Mouse (Mus musculus) intestine, embryonic 14.5 days (tissue): ENCODE results near the gene Lsm6. TPM values are rescaled to one million over a fixed set of nuclear protein-coding genes. Genes with fewer than 3 reads are reported as not detected.

ENCODE experiments used
- ATAC-seq: fragments of 200-750 bp; cut with Nextera tagmentation; replicated peaks from 2 replicates; pipeline ENCODE4 v1.8.0; 2017; ENCODE audit warnings: low read depth, moderate number of reproducible peaks, moderate TSS enrichment, moderate library complexity; ENCODE audit not compliant: low FRiP score, low TSS enrichment
- DNase-seq: peaks from one replicate; pipeline ENCODE4 v3.0.0-alpha.2; 2018; ENCODE audit warnings: low spot score
- H3K27ac ChIP-seq: fragments of 300-500 bp; sonication (generic); 2 replicates; pipeline ENCODE4 v1.5.1; 2014; ENCODE audit warnings: low read depth, mild to moderate bottlenecking, control low read depth
- H3K27me3 ChIP-seq: fragments of 300-500 bp; sonication (generic); replicated peaks from 2 replicates; pipeline ENCODE4 v1.6.1; 2014; ENCODE audit warnings: low read length, control low read depth; ENCODE audit not compliant: control insufficient read depth, insufficient read depth
- H3K36me3 ChIP-seq: fragments of 300-500 bp; sonication (generic); 2 replicates; pipeline ENCODE4 v1.6.1; 2014; ENCODE audit warnings: low read length, control low read depth; ENCODE audit not compliant: control insufficient read depth, insufficient read depth
- H3K4me1 ChIP-seq: fragments of 300-500 bp; sonication (generic); replicated peaks from 2 replicates; pipeline ENCODE4 v1.6.1; 2014; ENCODE audit warnings: low read length, control low read depth, mixed read lengths; ENCODE audit not compliant: control insufficient read depth, insufficient read depth
- H3K4me2 ChIP-seq: fragments of 300-500 bp; sonication (generic); 2 replicates; pipeline ENCODE4 v1.6.1; 2014; ENCODE audit warnings: low read length
- H3K4me3 ChIP-seq: fragments of 300-500 bp; sonication (generic); 2 replicates; pipeline ENCODE4 v1.5.1; 2014; ENCODE audit warnings: low read depth, low read length, control low read depth, mixed read lengths
- H3K9ac ChIP-seq: fragments of 300-500 bp; sonication (generic); 2 replicates; pipeline ENCODE4 v1.6.1; 2014; ENCODE audit warnings: mild to moderate bottlenecking, low read length
- H3K9me3 ChIP-seq: fragments of 300-500 bp; sonication (generic); 2 replicates; pipeline ENCODE4 v1.6.1; 2016; ENCODE audit warnings: low read length, control low read depth; ENCODE audit not compliant: control insufficient read depth
- WGBS: fragments of 180-500 bp; shearing (Covaris S2); extraction: QIAGEN DNeasy Blood & Tissue Kit; methylation state at CpG from one replicate; pipeline ENCODE4 v1.1.7; 2014; 5-methylcytosine and 5-hydroxymethylcytosine counted together
- polyA plus RNA-seq: library from polyadenylated mRNA; unstranded; fragments of >200 nt; fragmentation: Nextera tagmentation; extraction: Ambion mirVana; gene quantifications from 2 replicates; pipeline ENCODE4 v1.2.1, GENCODE M21; 2014

Gene Lsm6
- polyA plus RNA-seq, 1 experiment from 2014 or later, result 229 TPM

DNA sequence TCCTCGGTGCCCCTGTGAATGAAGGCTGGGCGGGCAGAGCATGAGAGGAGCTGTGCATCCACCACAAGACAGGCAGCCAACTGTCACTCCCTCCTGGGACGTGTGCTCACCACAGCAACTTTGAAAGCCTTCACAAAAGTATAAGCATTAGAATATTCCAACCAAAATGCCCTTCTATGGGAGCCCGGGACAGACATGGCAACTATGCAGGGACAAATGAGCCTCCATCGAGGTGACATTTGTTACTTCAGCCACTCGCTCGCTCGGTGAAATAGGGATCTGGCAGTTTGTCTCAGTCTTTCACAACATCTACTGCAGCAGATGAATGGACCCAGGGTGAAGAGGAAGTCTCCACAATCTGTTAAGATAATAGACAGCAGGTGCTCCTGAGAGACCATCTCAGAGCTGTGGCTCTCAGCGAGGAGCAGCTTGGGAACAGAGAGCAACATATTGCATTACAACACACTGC, 10.7 kb downstream of the Lsm6 start:
- no peak overlapping the region for H3K4me3 ChIP-seq
- DNase-seq, result no peak

DNA sequence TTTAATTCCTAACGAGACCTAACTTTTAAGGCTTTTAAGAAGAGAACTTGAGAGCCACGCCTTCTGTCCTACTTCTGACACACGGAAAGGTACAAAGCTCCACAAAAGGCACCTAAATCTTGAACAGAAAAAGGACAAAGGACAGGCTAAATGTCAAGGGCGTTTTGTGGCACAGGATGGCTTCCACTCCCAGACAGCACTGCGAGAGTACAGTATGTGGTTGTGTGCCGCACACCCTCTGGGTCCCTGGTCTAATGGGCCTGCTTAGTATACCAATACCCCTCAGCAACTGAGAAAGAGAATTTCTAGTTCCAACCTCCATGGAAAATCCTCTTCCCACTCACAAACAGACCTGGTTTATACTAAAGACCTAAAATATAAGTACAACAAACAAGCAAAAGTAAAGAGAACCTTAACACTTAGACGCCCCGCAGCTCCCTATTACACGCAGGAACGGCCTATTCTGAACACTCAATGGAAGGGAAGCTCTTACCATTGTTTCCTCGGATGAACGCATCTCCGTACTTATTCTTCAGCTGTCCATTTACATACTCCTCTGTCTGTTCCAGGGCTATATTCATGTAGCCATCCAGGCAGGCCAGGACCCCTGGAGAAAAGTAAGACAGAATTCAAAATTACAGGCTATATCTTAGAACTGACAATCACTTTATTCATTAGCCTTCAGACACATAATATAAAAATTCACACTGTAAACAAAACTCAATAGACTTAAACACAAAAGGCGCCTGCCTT, 11.3 kb downstream of the Lsm6 start:
- no peak overlapping the region for H3K4me3 ChIP-seq
- H3K9ac ChIP-seq, result no peak overlapping the region
- H3K9me3 ChIP-seq, result no peaks in the 10 kb centered on the region
- H3K4me1 ChIP-seq, result no peaks in the 10 kb centered on the region
- no peak overlapping the region for H3K27ac ChIP-seq
- DNase-seq, result peak; percentile 13
- no peak for ATAC-seq
- 92% methylated on average over 14 of the region's 14 CpGs for WGBS
- no peak overlapping the region for H3K4me2 ChIP-seq
- peaks cover 77% of the 10 kb centered on the region for H3K36me3 ChIP-seq
- no peaks in the 10 kb centered on the region for H3K27me3 ChIP-seq

More for the DNA sequence above, 10.7 kb downstream of the Lsm6 start:
- no peak for ATAC-seq
- peaks cover 71% of the 10 kb centered on the region for H3K36me3 ChIP-seq
- H3K4me1 ChIP-seq, result no peaks in the 10 kb centered on the region
- WGBS, result 83% methylated on average over 9 of the region's 9 CpGs
- H3K27me3 ChIP-seq, result no peaks in the 10 kb centered on the region
- no peak overlapping the region for H3K4me2 ChIP-seq
- no peaks in the 10 kb centered on the region for H3K9me3 ChIP-seq
- no peak overlapping the region for H3K27ac ChIP-seq
- H3K9ac ChIP-seq, result no peak overlapping the region

DNA sequence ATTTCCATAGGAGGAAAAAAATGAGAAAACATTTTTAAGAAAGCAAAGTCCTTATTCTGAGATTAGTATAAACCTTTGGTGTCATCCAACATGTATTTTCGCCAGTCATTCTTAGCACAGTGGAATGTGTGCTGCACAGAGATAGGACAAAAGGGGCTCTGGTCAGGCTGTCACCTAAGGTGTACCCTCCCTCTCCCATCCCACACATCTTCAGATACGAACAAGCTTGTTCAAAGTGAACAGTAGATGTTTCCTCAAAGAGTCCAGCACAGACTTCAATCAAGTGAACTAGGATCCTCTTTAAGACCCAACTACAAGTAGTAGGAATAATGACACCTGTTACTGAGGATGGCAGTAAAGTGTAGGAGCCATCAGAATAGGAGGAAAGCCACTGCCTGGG, 12.1 kb downstream of the Lsm6 start:
- H3K36me3 ChIP-seq, result peaks cover 77% of the 10 kb centered on the region

GRCm38 (mm10) chr8:78808439-78808838, 12.5 kb downstream of the Lsm6 start:
- ATAC-seq (no peak), DNase-seq (no peak)
- no peak overlapping the region for H3K4me3 ChIP-seq
- no peak overlapping the region for H3K9ac ChIP-seq
- H3K4me2 ChIP-seq, result no peak overlapping the region
- no peaks in the 10 kb centered on the region for H3K9me3 ChIP-seq
- H3K27me3 ChIP-seq, result no peaks in the 10 kb centered on the region
- no peaks in the 10 kb centered on the region for H3K4me1 ChIP-seq
- H3K27ac ChIP-seq, result no peak overlapping the region
- 93% methylated on average over 5 of the region's 5 CpGs for WGBS
- H3K36me3 ChIP-seq, result peaks cover 79% of the 10 kb centered on the region

More for the DNA sequence above, 12.1 kb downstream of the Lsm6 start:
- H3K9me3 ChIP-seq, result no peaks in the 10 kb centered on the region
- no peak overlapping the region for H3K4me3 ChIP-seq
- H3K4me2 ChIP-seq, result no peak overlapping the region
- H3K27ac ChIP-seq, result no peak overlapping the region
- WGBS, result 91% methylated on average over 2 of the region's 2 CpGs
- H3K27me3 ChIP-seq, result no peaks in the 10 kb centered on the region
- DNase-seq (no peak), ATAC-seq (no peak)
- no peak overlapping the region for H3K9ac ChIP-seq
- H3K4me1 ChIP-seq, result no peaks in the 10 kb centered on the region

GRCm38 (mm10) chr8:78807283-78807682, 13.7 kb downstream of the Lsm6 start:
- H3K27me3 ChIP-seq, result no peaks in the 10 kb centered on the region
- 83% methylated on average over 9 of the region's 9 CpGs for WGBS
- ATAC-seq, result no peak
- H3K9ac ChIP-seq, result no peak overlapping the region
- H3K9me3 ChIP-seq, result no peaks in the 10 kb centered on the region
- peaks cover 80% of the 10 kb centered on the region for H3K36me3 ChIP-seq
- H3K4me2 ChIP-seq, result no peak overlapping the region
- H3K4me3 ChIP-seq, result no peak overlapping the region
- DNase-seq, result peak; percentile 28
- no peak overlapping the region for H3K27ac ChIP-seq
- H3K4me1 ChIP-seq, result no peaks in the 10 kb centered on the region

DNA sequence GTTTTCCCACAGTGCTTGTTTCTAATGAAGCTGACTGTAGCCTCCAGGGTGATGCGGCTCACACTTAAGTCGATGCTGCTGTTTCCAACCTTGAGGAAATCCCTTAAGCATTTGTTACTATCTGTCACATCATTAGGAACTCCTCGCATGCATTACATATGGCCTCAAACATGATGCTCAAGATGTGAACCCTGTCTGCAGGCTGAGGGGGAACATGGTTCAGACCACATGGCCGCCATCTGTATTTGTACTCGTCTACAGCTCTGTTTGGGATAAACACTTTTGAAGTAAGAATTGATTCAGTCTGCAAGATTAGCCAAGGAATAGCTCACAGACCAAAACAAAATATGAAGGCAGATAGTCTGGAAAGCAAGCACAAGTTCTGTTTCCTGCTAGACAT, 14.9 kb downstream of the Lsm6 start:
- WGBS, result 95% methylated on average over 5 of the region's 5 CpGs
- Histone ChIP-seq H3K4me2 (no peak overlapping the region), H3K9ac (no peak overlapping the region), H3K9me3 (no peaks in the 10 kb centered on the region), H3K4me1 (no peaks in the 10 kb centered on the region), H3K27me3 (no peaks in the 10 kb centered on the region), H3K4me3 (no peak overlapping the region), H3K27ac (no peak overlapping the region), H3K36me3 (peaks cover 71% of the 10 kb centered on the region)
- DNase-seq (peak; percentile 28), ATAC-seq (no peak)

- 92% methylated on average over 6 of the region's 6 CpGs for WGBS
- no peak for DNase-seq
- no peak for ATAC-seq
- no peak overlapping the region for H3K4me2 ChIP-seq
- no peaks in the 10 kb centered on the region for H3K4me1 ChIP-seq
- H3K9me3 ChIP-seq, result no peaks in the 10 kb centered on the region
- no peaks in the 10 kb centered on the region for H3K27me3 ChIP-seq
- no peak overlapping the region for H3K4me3 ChIP-seq
- H3K36me3 ChIP-seq, result peaks cover 25% of the 10 kb centered on the region
- no peak overlapping the region for H3K9ac ChIP-seq
- no peak overlapping the region for H3K27ac ChIP-seq
Observed at GRCm38 (mm10) chr8:78801201-78801600, 19.7 kb downstream of the Lsm6 start.

- H3K9me3 ChIP-seq, result no peaks in the 10 kb centered on the region
- DNase-seq (no peak), ATAC-seq (no peak)
- H3K27me3 ChIP-seq, result no peaks in the 10 kb centered on the region
- H3K4me2 ChIP-seq, result no peak overlapping the region
- H3K9ac ChIP-seq, result no peak overlapping the region
- no peaks in the 10 kb centered on the region for H3K4me1 ChIP-seq
- WGBS, result 77% methylated on average over 3 of the region's 3 CpGs
- H3K27ac ChIP-seq, result no peak overlapping the region
- H3K36me3 ChIP-seq, result 0 out of 2 replicates have a peak, but pooled peaks cover 10% of the 10 kb centered on the region
- no peak overlapping the region for H3K4me3 ChIP-seq
Observed at GRCm38 (mm10) chr8:78798671-78799070, 22.3 kb downstream of the Lsm6 start.

DNA sequence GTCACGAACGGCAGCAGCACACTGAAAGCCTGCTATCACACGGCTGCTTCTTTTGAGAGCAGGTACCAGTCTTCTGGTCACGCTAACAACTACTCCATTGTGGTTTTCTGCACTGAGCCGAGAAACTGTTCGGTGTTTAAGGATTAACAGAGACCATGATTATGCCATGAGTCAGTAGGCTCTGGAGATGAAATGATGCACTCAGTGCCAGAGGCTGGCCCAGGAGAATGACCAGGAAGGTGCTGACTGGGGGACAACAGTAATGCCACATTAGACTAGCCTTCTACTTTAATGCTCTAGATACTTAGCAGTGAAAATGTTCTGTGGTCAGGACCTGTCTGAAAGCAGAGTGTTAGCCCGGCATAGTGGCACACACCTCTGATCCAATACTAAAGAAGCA, 23.0 kb downstream of the Lsm6 start:
- no peak overlapping the region for H3K27ac ChIP-seq
- no peak for ATAC-seq

More for the DNA sequence above, 23.0 kb downstream of the Lsm6 start:
- H3K9me3 ChIP-seq, result no peaks in the 10 kb centered on the region
- no peak for DNase-seq
- H3K9ac ChIP-seq, result no peak overlapping the region
- H3K4me3 ChIP-seq, result no peak overlapping the region
- H3K4me1 ChIP-seq, result no peaks in the 10 kb centered on the region
- H3K36me3 ChIP-seq, result 0 out of 2 replicates have a peak, but pooled peaks cover 4% of the 10 kb centered on the region
- WGBS, result 86% methylated on average over 7 of the region's 7 CpGs
- H3K27me3 ChIP-seq, result no peaks in the 10 kb centered on the region
- no peak overlapping the region for H3K4me2 ChIP-seq
